Mouse (Mus musculus) bone marrow macrophage, adult 2 months (primary cell): Measurements from ENCODE around the gene Rnf144b.

Experiments
- CTCF ChIP-seq: IDR thresholded peaks from 2 replicates; pipeline ENCODE4 v1.5.1; 2012; ENCODE audit warnings: low read depth, mild to moderate bottlenecking, low read length, moderate library complexity
- POLR2A ChIP-seq: IDR thresholded peaks from 2 replicates; pipeline ENCODE4 v1.6.1; 2012; ENCODE audit warnings: mild to moderate bottlenecking, low read depth, low read length, borderline replicate concordance

- TF ChIP-seq POLR2A (no peak), CTCF (no peak)
These were observed 45.1 kb upstream of the Rnf144b start for GRCm38 (mm10) chr13:47077367-47077766.
